Mouse (Mus musculus) brain, embryonic 14.5 days (tissue): Measurements from ENCODE around the gene Gadd45gip1.

Experiments
- CTCF ChIP-seq: fragments of 200-500 bp; IDR thresholded peaks from 2 replicates; pipeline ENCODE4 v1.5.1; 2012; ENCODE audit warnings: inconsistent platforms, mild to moderate bottlenecking, moderate library complexity, borderline replicate concordance; ENCODE audit not compliant: insufficient read depth, insufficient read length; ENCODE audit errors: extremely low read depth
- POLR2A ChIP-seq: fragments of 200-500 bp; IDR thresholded peaks from 2 replicates; pipeline ENCODE4 v1.6.1; 2012; ENCODE audit warnings: mild to moderate bottlenecking, inconsistent platforms, borderline replicate concordance; ENCODE audit not compliant: poor library complexity, insufficient read depth, insufficient read length, severe bottlenecking; ENCODE audit errors: extremely low read depth

DNA sequence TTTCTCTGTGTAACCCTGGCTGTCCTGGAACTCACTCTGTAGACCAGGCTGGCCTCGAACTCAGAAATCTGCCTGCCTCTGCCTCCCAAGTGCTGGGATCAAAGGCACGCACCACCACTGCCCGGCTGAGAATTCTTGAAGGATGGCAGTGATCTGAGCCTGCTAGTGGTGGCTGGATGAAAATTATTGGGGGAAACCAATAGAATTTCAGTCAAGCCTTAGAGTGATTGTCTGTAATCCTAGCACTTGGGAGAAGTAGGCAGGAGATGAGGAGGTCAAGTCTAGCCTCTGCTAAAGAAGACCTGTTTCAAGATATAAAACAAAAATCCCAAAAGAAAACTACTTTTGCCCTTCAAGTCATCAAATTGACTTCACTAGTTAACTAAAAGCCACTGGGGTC lies 25.1 kb downstream of the Gadd45gip1 start:
- TF ChIP-seq CTCF: no peak
- no peak for TF ChIP-seq POLR2A
